Mouse (Mus musculus): ENCODE results near the gene Madd.

DNA sequence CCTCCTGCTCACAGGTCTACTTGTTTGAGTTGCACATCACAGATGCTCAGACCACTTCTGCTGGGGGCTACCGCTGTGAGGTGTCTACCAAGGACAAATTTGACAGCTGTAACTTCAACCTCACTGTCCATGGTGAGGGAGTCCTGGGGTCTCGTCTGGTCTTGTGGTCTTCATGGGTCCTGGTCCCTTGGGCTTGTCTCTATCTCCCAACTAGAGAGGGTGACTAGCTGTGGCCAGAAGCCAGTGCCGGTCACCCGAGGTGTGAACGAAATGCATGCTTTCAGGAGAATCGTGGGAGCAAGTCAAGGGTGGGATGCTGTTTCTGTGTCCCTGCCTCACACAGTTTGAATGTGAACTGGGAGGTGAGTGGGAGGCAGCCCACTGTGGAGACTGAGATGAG, 62.6 kb downstream of the Madd start:
- TF ChIP-seq CTCF (IDR thresholded peaks at IDR 0.05; ENCODE audit: low read depth, low read length), result no peak
- no peak for TF ChIP-seq POLR2A (IDR thresholded peaks at IDR 0.05; ENCODE audit: borderline replicate concordance, low read depth, low read length)

Measured in bone marrow macrophage, adult 2 months (primary cell).